Mouse (Mus musculus): ENCODE results near the gene Zic3.

GRCm38 (mm10) chrX:58019257-58019953 lies 3.1 kb upstream of the Zic3 start:
- TF ChIP-seq CTCF (IDR thresholded peaks at IDR 0.05; ENCODE audit: extremely low read depth, insufficient read length, insufficient replicate concordance, low read depth, low read length) (no peak), POLR2A (IDR thresholded peaks at IDR 0.05; ENCODE audit: low read depth, low read length) (no peak)
